Mouse (Mus musculus) neural tube, embryonic 15.5 days (tissue): ENCODE data around the gene Cpm. TPM values are rescaled to one million over a fixed set of nuclear protein-coding genes. Genes with fewer than 3 reads are reported as not detected.

ENCODE experiments used
- ATAC-seq: fragments of 200-750 bp; cut with Nextera tagmentation; 2 replicates; pipeline ENCODE4 v1.8.0; 2017; ENCODE audit warnings: mild to moderate bottlenecking, moderate TSS enrichment, moderate library complexity; ENCODE audit not compliant: low FRiP score
- H3K27ac ChIP-seq: fragments of 300-500 bp; sonication (generic); replicated peaks from 2 replicates; pipeline ENCODE4 v1.5.1; 2015; ENCODE audit warnings: mild to moderate bottlenecking, inconsistent platforms
- H3K27me3 ChIP-seq: fragments of 300-500 bp; sonication (generic); replicated peaks from 2 replicates; pipeline ENCODE4 v1.6.1; 2015; ENCODE audit warnings: inconsistent platforms
- H3K36me3 ChIP-seq: fragments of 300-500 bp; sonication (generic); 2 replicates; pipeline ENCODE4 v1.6.1; 2015; ENCODE audit warnings: inconsistent platforms
- H3K4me1 ChIP-seq: fragments of 300-500 bp; sonication (generic); 2 replicates; pipeline ENCODE4 v1.6.1; 2015; ENCODE audit warnings: inconsistent platforms
- H3K4me2 ChIP-seq: fragments of 300-500 bp; sonication (generic); 2 replicates; pipeline ENCODE4 v1.6.1; 2015; ENCODE audit warnings: inconsistent platforms, mild to moderate bottlenecking, moderate library complexity
- H3K4me3 ChIP-seq: fragments of 300-500 bp; sonication (generic); replicated peaks from 2 replicates; pipeline ENCODE4 v1.5.1; 2015; ENCODE audit warnings: mild to moderate bottlenecking, inconsistent platforms
- H3K9ac ChIP-seq: fragments of 300-500 bp; sonication (generic); replicated peaks from 2 replicates; pipeline ENCODE4 v1.6.1; 2015; ENCODE audit warnings: mild to moderate bottlenecking, inconsistent platforms
- H3K9me3 ChIP-seq: fragments of 300-500 bp; sonication (generic); replicated peaks from 2 replicates; pipeline ENCODE4 v1.6.1; 2016; ENCODE audit warnings: inconsistent platforms
- WGBS: fragments of 180-500 bp; shearing (Covaris S2); methylation state at CpG from one replicate; pipeline ENCODE4 v1.1.7; 2015; ENCODE audit warnings: mixed read lengths; 5-methylcytosine and 5-hydroxymethylcytosine counted together
- polyA plus RNA-seq: library from polyadenylated mRNA; unstranded; fragments of >200 nt; fragmentation: Nextera tagmentation; extraction: Ambion mirVana; gene quantifications from 2 replicates; pipeline ENCODE4 v1.2.1, GENCODE M21; 2015

Cpm gene
- polyA plus RNA-seq, 1 experiment from 2014 or later = 4.1 TPM

DNA sequence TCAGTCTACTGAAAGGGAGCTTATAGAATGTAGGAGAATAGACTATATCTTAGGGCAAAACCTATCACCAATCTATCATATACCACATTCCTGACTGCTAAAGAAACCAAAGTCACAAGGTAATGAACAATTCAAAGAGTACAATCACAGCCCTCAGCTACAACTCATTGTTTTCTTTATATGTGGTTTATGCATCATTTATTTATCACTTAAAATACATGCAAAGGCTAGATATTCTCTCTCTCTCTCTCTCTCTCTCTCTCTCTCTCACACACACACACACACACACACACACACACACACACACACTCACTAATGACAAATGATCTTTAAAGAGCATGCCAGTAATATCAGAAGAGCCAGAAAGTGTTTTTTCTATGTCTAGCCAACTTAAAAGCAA lies 76.5 kb downstream of the Cpm start:
- no peak overlapping the region for H3K4me3 ChIP-seq
- no peak overlapping the region for H3K4me2 ChIP-seq
- H3K27me3 ChIP-seq = no peaks in the 10 kb centered on the region
- peaks cover 23% of the 10 kb centered on the region for H3K4me1 ChIP-seq
- H3K9ac ChIP-seq = no peak overlapping the region
- H3K9me3 ChIP-seq = no peaks in the 10 kb centered on the region
- peaks cover 44% of the 10 kb centered on the region for H3K36me3 ChIP-seq
- H3K27ac ChIP-seq = no peak overlapping the region
- ATAC-seq = no peak

DNA sequence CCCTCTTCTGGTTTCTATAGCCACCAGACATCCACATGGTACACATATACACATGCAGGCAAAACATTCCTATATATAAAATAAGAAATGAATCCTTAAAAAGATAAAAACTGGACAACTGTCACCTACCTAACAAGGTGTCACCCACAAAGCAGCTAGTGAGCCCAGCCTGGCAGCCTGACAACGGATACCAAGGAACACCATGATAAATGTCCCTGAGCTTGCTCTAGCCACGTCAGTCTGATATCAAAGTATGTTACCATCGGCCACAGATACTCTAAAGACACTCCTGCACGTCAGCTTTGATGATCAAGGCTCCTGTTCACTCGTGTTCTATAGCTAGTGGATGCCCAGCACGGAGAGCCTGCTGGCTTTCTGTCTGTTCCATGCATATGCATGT lies 77.1 kb downstream of the Cpm start:
- Histone ChIP-seq H3K9me3 (no peaks in the 10 kb centered on the region), H3K9ac (no peak overlapping the region), H3K4me2 (no peak overlapping the region), H3K36me3 (peaks cover 40% of the 10 kb centered on the region), H3K4me1 (peaks cover 28% of the 10 kb centered on the region), H3K4me3 (no peak overlapping the region), H3K27me3 (no peaks in the 10 kb centered on the region), H3K27ac (no peak overlapping the region)
- WGBS = 88% methylated on average over 6 of the region's 6 CpGs
- ATAC-seq = no peak

DNA sequence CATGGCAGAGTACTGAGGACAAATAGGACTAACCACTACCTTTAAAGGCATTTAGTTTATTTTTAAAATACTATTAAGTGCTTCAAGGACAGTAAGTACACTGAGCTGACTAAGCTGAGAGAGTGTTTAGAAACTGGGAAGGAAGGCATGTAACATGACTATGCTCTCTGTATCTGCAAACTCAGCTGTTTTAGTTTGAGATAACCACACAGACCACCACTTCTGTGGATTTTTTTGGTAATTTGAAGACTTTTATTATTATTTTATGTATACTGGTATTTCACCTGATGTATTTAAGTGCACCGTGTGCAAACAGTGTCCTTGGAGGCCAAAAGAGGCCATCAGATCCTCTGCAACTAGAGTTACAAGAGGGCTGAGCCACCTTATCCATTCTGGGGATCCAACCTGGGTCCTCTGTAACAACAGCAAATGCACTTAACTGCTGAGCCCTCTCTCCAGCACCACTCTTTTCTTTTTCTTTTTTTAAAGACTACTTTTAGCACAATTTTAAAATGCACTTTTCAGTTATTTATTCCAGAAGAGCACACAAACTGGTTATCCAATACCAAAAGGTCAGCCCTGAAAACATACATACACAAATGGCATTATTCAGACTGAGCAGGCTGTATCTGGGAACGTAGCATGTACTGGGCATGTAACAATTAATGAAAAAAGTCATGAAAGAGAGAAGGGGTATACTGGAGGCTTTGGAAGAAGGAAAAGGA lies 78.0 kb downstream of the Cpm start:
- H3K9me3 ChIP-seq = no peaks in the 10 kb centered on the region
- no peak overlapping the region for H3K27ac ChIP-seq
- H3K4me1 ChIP-seq = peaks cover 29% of the 10 kb centered on the region
- H3K36me3 ChIP-seq = peaks cover 33% of the 10 kb centered on the region
- H3K4me2 ChIP-seq = no peak overlapping the region
- 93% methylated on average over 2 of the region's 2 CpGs for WGBS
- H3K9ac ChIP-seq = no peak overlapping the region
- H3K4me3 ChIP-seq = no peak overlapping the region
- no peak for ATAC-seq
- no peaks in the 10 kb centered on the region for H3K27me3 ChIP-seq

DNA sequence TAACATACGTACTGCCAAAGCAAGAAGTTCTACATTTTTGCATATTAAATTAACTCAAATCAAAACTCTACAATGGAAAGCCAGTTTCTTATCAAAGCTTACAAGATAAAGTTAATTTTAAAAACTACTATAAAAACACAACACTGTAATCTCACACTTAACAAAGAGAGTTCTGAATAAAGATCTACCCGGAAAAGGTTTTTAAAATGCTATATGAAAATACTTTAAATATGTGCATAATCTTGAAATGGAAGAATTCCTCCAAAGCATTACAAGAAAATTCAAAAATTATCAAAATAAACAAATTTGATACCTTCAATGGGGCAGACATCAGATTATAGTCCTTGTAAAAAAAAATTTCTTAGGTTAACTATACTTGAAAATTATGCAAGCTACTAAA lies 79.1 kb downstream of the Cpm start:
- no peak overlapping the region for H3K4me3 ChIP-seq
- peaks cover 26% of the 10 kb centered on the region for H3K36me3 ChIP-seq
- ATAC-seq = no peak
- no peak overlapping the region for H3K9ac ChIP-seq
- no peaks in the 10 kb centered on the region for H3K9me3 ChIP-seq
- H3K27ac ChIP-seq = no peak overlapping the region
- peaks cover 29% of the 10 kb centered on the region for H3K4me1 ChIP-seq
- H3K27me3 ChIP-seq = no peaks in the 10 kb centered on the region
- WGBS = 97% methylated on average over 2 of the region's 2 CpGs
- H3K4me2 ChIP-seq = no peak overlapping the region

DNA sequence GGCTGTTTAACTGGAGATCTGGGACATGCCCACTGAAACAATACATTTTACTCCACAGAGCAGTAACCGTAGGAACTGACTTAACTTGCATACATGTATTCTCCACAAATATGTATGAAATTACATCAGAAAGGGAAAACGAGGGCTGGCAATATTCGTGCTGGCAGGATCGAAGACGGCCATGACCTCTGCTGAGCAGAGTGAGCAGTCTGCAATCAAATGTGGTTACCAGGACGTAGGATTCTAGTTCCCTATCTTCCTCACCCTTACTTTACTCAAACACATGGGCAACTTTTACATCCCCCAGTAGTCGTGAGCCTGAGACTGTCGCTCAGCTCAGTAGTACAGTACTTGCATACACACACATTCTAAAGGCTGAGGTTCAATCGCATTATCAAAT lies 79.6 kb downstream of the Cpm start:
- H3K36me3 ChIP-seq = peaks cover 22% of the 10 kb centered on the region
- H3K9me3 ChIP-seq = no peaks in the 10 kb centered on the region
- peak overlapping the region; percentile 53 for H3K4me3 ChIP-seq
- 82% methylated on average over 9 of the region's 9 CpGs for WGBS
- no peak overlapping the region for H3K9ac ChIP-seq
- H3K4me2 ChIP-seq = peak overlapping the region; percentile 69
- H3K27ac ChIP-seq = no peak overlapping the region
- H3K4me1 ChIP-seq = peaks cover 29% of the 10 kb centered on the region
- H3K27me3 ChIP-seq = no peaks in the 10 kb centered on the region
- ATAC-seq = no peak

DNA sequence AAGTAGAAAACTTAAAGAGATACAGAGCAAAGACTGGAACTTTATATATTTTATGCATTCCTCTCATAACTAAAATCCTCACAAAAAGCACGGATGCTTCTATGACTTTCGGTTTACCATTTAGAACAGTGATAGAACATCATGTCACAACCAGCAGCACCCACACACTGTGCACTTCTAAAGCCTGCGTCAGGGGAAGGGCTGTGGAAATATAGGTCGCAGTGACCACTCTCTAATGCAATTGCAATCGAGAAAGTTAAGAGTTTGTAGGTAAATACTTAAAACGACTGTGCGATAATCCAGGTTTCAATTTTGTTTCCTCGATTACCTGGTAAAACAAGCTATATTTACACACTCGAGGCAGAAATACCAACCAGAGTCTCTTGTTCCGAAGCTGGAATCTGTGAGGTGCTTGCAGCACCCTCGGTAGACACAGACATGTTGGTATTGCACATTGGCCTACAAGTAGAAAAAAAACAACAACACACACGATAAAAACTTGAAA lies 80.1 kb downstream of the Cpm start:
- no peak for ATAC-seq
- peak overlapping the region; percentile 82 for H3K9ac ChIP-seq
- no peaks in the 10 kb centered on the region for H3K27me3 ChIP-seq
- H3K4me3 ChIP-seq = peak overlapping the region; percentile 53
- peaks cover 29% of the 10 kb centered on the region for H3K4me1 ChIP-seq
- peaks cover 19% of the 10 kb centered on the region for H3K36me3 ChIP-seq
- H3K27ac ChIP-seq = peak overlapping the region; percentile 93; the same call in 1 of the 2 replicates
- no peaks in the 10 kb centered on the region for H3K9me3 ChIP-seq
- WGBS = 55% methylated on average over 12 of the region's 12 CpGs
- H3K4me2 ChIP-seq = peak overlapping the region; percentile 69

DNA sequence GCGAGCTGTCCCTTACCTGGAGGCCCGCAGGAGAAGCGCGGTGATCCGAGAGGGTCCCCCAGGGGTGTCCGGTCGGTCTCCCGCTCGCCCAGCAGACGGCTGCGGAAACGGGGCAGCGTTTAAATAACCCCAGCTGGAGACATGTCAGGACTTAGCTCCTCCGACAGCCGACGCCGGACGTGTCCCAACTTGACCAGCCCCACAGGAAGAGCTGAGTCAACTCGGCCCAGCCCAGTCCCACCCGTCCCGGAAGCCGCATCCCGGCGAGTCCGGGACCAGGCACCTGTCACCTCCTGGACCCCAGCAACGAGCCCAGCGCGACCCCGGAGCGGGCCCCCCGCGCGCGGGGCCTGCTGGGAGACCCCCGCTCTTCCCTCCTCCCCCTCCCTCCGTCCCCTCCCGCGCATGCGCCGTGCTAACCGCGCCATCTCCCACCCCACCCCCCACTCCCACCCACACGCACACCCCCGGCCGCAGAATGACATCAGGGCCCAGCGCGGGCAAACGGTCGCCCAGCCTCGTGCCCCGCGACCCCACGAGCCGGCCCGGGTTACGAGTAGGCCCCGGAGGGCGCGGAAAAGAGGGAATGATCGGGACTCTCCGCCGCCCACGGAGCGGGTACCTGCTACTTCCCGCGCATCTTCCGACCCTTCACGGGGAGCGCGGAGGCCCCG lies 80.8 kb downstream of the Cpm start:
- no peaks in the 10 kb centered on the region for H3K9me3 ChIP-seq
- under 1% methylated on average over 67 of the region's 71 CpGs for WGBS
- peak overlapping the region; percentile 69 for H3K4me2 ChIP-seq
- peaks cover 12% of the 10 kb centered on the region for H3K36me3 ChIP-seq
- peak overlapping the region; percentile 93 for H3K27ac ChIP-seq
- no peaks in the 10 kb centered on the region for H3K27me3 ChIP-seq
- H3K9ac ChIP-seq = peak overlapping the region; percentile 82
- peak; percentile 83 for ATAC-seq
- H3K4me1 ChIP-seq = peaks cover 29% of the 10 kb centered on the region
- peak overlapping the region; percentile 53 for H3K4me3 ChIP-seq

DNA sequence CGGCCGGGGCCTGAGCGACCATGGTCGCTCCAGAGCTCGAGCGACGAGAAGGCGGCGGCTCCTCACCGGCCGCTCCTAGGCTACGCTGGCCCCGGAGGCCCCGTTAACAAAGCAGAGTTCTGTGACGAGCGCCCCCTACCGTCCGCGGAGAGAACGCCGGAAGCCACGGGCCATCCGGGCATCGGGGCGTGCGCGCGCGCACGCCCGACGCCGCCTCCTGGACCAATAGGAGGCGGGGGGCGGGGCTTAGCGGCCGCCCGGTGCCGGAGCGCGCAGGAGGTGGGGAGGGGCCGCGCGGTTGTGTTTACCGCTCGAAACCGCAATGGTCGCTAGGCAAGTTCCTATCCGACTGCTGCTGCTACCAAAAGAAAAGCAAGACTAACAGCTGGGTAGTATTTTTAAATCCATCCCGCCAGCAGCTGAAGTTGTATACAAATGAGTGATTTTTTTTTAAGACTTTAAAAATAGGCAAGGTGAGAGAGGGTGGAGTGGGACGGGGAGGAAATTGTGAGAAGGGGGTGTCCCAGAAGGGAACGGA lies 81.4 kb downstream of the Cpm start, which contains the start of gene Mdm2:
Gene Mdm2 (minus strand): TSS at position 155 of the 538 bp plus-strand sequence.
- peaks cover 29% of the 10 kb centered on the region for H3K4me1 ChIP-seq
- H3K27me3 ChIP-seq = no peaks in the 10 kb centered on the region
- peak within 1 kb of the TSS; percentile 93 for H3K27ac ChIP-seq
- H3K36me3 ChIP-seq = 0 out of 2 replicates have a peak, but pooled peaks cover 6% of the 10 kb centered on the region
- WGBS = under 1% methylated on average over 52 of the region's 52 CpGs
- no peaks in the 10 kb centered on the region for H3K9me3 ChIP-seq
- H3K9ac ChIP-seq = peak within 1 kb of the TSS; percentile 82
- H3K4me3 ChIP-seq = peak within 1 kb of the TSS; percentile 53
- peak within 1 kb of the TSS; percentile 69 for H3K4me2 ChIP-seq
- peak; percentile 93 for ATAC-seq

DNA sequence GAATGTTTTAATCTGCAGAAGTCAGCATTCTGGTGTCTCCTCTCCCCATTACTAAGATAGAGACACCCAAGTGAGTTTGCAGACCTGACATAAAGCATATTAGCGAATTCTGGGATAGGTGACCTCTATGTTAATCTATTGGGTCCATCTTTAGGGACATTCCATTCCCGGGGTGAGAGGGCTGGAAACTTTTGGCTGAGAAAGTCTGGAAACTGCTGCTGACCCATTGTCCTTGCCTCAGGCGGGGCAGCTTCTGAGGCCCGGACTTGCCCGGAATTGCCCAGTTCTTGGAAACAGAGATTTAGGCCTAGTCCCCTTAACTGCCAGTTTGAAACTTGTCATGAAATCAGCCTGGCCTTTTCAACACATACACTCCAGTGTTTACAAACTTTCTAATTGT lies 82.1 kb downstream of the Cpm start:
- Histone ChIP-seq H3K27ac (peak overlapping the region; percentile 83), H3K9ac (peak overlapping the region; percentile 82), H3K4me1 (peaks cover 26% of the 10 kb centered on the region), H3K9me3 (no peaks in the 10 kb centered on the region), H3K4me3 (peak overlapping the region; percentile 53), H3K4me2 (peak overlapping the region; percentile 66), H3K27me3 (no peaks in the 10 kb centered on the region), H3K36me3 (0 out of 2 replicates have a peak, but pooled peaks cover 6% of the 10 kb centered on the region)
- 72% methylated on average over 5 of the region's 5 CpGs for WGBS
- no peak for ATAC-seq

DNA sequence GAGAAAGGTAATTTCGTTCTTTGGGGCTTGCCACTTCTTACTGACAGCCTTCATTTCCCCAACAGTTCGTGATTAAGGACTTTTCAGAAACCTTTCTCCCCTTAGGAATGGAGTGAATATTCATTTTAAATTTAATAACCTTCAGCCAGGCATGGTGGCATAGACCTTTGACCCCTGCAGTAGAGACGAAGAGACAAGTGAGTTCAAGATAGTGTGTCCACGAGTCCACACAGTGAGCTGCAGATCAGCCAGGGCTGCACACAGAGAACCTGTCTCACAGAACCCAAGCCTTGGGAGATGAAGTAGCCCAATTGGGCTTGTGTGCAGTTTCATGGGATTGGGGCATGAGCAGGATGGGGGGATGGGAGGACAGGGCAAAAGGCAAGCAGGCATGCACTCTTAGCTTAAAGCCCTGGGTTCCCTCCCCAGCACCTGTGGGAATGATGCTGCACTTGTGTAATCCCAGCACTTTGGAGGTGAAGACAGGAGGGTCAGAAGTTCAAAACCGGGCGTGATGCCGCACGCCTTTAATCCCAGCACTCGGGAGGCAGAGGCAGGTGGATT lies 83.0 kb downstream of the Cpm start:
- ATAC-seq = no peak
- H3K9me3 ChIP-seq = no peaks in the 10 kb centered on the region
- H3K27me3 ChIP-seq = no peaks in the 10 kb centered on the region
- no peak overlapping the region for H3K9ac ChIP-seq
- no peak overlapping the region for H3K4me2 ChIP-seq
- no peak overlapping the region for H3K4me3 ChIP-seq
- H3K4me1 ChIP-seq = peaks cover 18% of the 10 kb centered on the region
- 0 out of 2 replicates have a peak, but pooled peaks cover 3% of the 10 kb centered on the region for H3K36me3 ChIP-seq
- no peak overlapping the region for H3K27ac ChIP-seq
- 92% methylated on average over 9 of the region's 9 CpGs for WGBS

DNA sequence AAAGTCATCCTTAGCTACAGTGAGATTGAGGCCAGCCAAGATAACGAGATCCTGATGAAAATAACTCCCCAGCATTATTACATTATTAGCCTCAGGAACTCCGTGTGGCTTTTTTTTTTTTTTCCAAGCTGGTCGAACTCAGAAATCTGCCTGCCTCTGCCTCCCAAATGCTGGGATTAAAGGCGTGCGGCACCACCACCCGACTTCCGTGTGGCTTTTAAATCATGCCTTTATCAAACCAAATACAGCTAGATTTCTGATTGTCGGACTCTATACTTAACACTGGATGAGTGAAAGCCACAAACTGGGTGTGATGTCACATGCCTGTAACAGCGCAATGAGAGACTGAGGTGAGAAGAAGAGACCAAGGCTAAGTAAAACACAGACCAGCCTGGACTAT lies 83.6 kb downstream of the Cpm start:
- no peak for ATAC-seq
- Histone ChIP-seq H3K9ac (no peak overlapping the region), H3K4me1 (peaks cover 22% of the 10 kb centered on the region), H3K4me2 (no peak overlapping the region), H3K27me3 (no peaks in the 10 kb centered on the region), H3K9me3 (no peaks in the 10 kb centered on the region), H3K27ac (no peak overlapping the region), H3K4me3 (no peak overlapping the region), H3K36me3 (0 out of 2 replicates have a peak, but pooled peaks cover under 1% of the 10 kb centered on the region)
- WGBS = 94% methylated on average over 9 of the region's 9 CpGs
